Mouse (Mus musculus) urinary bladder, postnatal 0 days (tissue): ENCODE measurements around the gene Fads6. TPM values are rescaled to one million over a fixed set of nuclear protein-coding genes. Genes with fewer than 3 reads are reported as not detected.

Source experiments
- microRNA-seq: library from miRNA; unstranded; fragments of <30 nt; microRNA quantifications from one replicate; pipeline ENCODE4, GENCODE M21; 2016
- polyA plus RNA-seq: library from polyadenylated mRNA; unstranded; fragments of >200 nt; fragmentation: Nextera tagmentation; extraction: Ambion mirVana; gene quantifications from 2 replicates; pipeline ENCODE4 v1.2.1, GENCODE M21; 2015

The Fads6 gene
- 0.26 and 0.30 TPM in 2 replicates for polyA plus RNA-seq

GRCm38 (mm10) chr11:115297214-115297826 is at the start of gene Fads6:
Gene Fads6 (minus strand): TSS chr11:115297663.

GRCm38 (mm10) chr11:115334531-115334930 is 37.1 kb upstream of the Fads6 start, which contains the start of gene Otop3:
Gene Otop3 (plus strand): TSS chr11:115334731.

GRCm38 (mm10) chr11:115321906-115322693 is 24.6 kb upstream of the Fads6 start, which contains the start of gene Ush1g:
Gene Ush1g (minus strand): TSS chr11:115322041.

DNA sequence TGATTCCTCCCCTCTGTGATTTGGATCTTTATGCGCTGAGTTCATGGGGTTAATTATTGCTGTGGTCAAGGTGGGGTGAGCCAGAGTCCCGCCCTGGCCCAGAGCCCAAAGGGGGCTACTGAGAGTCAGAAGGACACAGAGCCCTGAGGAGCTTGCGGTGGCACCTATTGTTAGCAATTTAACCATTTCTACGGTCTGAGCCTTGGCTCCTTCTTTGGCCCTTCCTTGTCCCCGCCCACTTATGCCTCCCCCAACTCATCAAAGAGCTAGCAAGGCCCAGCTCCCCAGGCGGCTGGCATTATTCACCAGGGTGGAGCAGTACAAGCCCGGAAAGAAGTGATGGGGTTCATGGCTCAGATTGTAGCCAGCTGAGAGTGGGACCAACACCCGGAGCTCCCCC is 9.4 kb upstream of the Fads6 start, which contains the start of gene Otop2:
Otop2 (plus strand) TSS at position 301 of the 400 bp plus-strand sequence.

GRCm38 (mm10) chr11:115276780-115277603 is 20.5 kb downstream of the Fads6 start, which contains the start of gene Fdxr:
Gene Fdxr (minus strand): TSS chr11:115277050.

DNA sequence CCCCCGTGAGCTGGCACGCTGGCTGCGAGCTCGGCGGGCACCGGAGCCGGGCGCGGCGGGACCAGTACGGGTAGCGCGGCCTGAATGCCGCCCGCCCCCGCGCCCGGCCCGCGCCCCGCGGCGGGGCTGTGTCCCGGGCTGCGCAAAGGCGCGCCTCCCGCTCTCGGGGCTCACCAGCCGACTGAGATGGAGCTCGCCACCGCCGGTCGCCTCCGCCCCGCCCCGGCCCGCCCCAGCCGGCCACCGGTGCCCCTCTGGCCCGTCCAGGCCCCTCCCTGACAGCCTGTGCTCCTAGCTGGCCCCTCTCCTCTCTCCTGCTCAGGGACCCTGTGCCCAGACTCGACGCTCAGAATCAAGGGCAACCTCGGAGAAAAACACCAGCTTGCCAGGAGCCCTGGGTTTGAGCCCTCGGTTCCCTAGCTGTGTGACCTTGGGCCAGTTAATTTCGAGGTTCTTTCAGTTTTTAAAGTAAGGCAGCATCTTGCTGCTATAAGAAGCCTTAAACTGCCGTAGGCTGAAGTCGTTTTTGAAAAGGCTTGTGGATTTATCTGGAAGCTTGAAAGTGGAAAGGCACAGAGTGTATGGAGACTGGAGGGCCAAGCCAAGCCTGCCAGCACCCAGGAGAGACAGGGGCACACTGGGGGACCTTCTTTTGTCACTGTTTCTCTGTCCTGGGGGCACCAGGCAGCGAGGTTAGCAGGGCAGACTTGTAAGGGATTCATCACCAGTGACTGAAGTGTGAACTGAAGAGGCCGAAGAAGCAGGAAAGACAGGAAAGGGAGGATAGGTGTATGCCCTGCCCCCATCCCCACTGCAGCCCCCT is 30.2 kb downstream of the Fads6 start, which contains the start of gene Grin2c:
Grin2c (minus strand) TSS at position 183 of the 823 bp plus-strand sequence.

Small RNA genes lying within 50 kb of the gene (microRNA-seq; reads per million reads assigned to microRNA genes)
- not detected for gene Gm25837

Other genes with a start within 250 kb of the Fads6 start
- gene Cd300ld3, start 249.3 kb downstream of the Fads6 start, polyA plus RNA-seq, result not detected in 2 replicates
- gene Cd300e, start 235.5 kb downstream of the Fads6 start, polyA plus RNA-seq, result not detected in 2 replicates
- 0.52 and 0.54 TPM in 2 replicates for gene Rab37, start 206.2 kb downstream of the Fads6 start, polyA plus RNA-seq
- 1.1 and 9.2 TPM in 2 replicates for gene Cd300lf, start 163.7 kb downstream of the Fads6 start, polyA plus RNA-seq
- gene Slc9a3r1, start 134.3 kb downstream of the Fads6 start, polyA plus RNA-seq, result 87.0 and 97.9 TPM in 2 replicates
- 9.5 and 12.8 TPM in 2 replicates for gene Tmem104, start 110.2 kb downstream of the Fads6 start, polyA plus RNA-seq
- gene Nat9, start 109.8 kb downstream of the Fads6 start, polyA plus RNA-seq, result 14.3 and 23.2 TPM in 2 replicates
- 0.16 and 0.17 TPM in 2 replicates for gene Grin2c, start 30.4 kb downstream of the Fads6 start, polyA plus RNA-seq
- gene Fdxr, start 20.6 kb downstream of the Fads6 start, polyA plus RNA-seq, result 5.7 and 6.2 TPM in 2 replicates
- not detected in 2 replicates for gene Otop2, start 9.5 kb upstream of the Fads6 start, polyA plus RNA-seq
- gene Ush1g, start 24.4 kb upstream of the Fads6 start, polyA plus RNA-seq, result not detected in 2 replicates
- gene Otop3, start 37.1 kb upstream of the Fads6 start, polyA plus RNA-seq, result not detected in 2 replicates
- 11.1 and 12.8 TPM in 2 replicates for gene Hid1, start 70.1 kb upstream of the Fads6 start, polyA plus RNA-seq
- 7.2 and 7.3 TPM in 2 replicates for gene Cdr2l, start 84.3 kb upstream of the Fads6 start, polyA plus RNA-seq
- 131 and 132 TPM in 2 replicates for gene Mrpl58, start 106.1 kb upstream of the Fads6 start, polyA plus RNA-seq
- 784 and 794 TPM in 2 replicates for gene Atp5h, start 122.3 kb upstream of the Fads6 start, polyA plus RNA-seq
- 11.1 and 11.3 TPM in 2 replicates for gene Kctd2, start 122.5 kb upstream of the Fads6 start, polyA plus RNA-seq
- not detected in 2 replicates for gene Trim80, start 142.9 kb upstream of the Fads6 start, polyA plus RNA-seq
- 0.22 and 0.33 TPM in 2 replicates for gene Slc16a5, start 164.8 kb upstream of the Fads6 start, polyA plus RNA-seq
- 4.4 and 5.6 TPM in 2 replicates for gene Armc7, start 178.0 kb upstream of the Fads6 start, polyA plus RNA-seq
- gene Nt5c, start 194.2 kb upstream of the Fads6 start, polyA plus RNA-seq, result 85.1 and 95.3 TPM in 2 replicates
- 154 and 157 TPM in 2 replicates for gene Jpt1, start 216.7 kb upstream of the Fads6 start, polyA plus RNA-seq
- gene Sumo2, start 238.6 kb upstream of the Fads6 start, polyA plus RNA-seq, result 464 and 528 TPM in 2 replicates